Mouse (Mus musculus): ENCODE results near the gene Mpst. TPM values are rescaled to one million over a fixed set of nuclear protein-coding genes. Genes with fewer than 3 reads are reported as not detected.

The Mpst gene
- polyA plus RNA-seq, 1 experiment from 2014 or later: 2.1 TPM

Other genes starting within 250 kb of the Mpst start
- 101 and 106 TPM in 2 replicates for gene Ift27, start 232.3 kb upstream of the Mpst start, polyA plus RNA-seq (2016; fragmentation: Nextera tagmentation; extraction: Ambion mirVana)
- 0.43 and 1.1 TPM in 2 replicates for gene Pvalb, start 200.0 kb upstream of the Mpst start, polyA plus RNA-seq (2016; fragmentation: Nextera tagmentation; extraction: Ambion mirVana)
- 3.4 and 4.6 TPM in 2 replicates for gene Ncf4, start 161.6 kb upstream of the Mpst start, polyA plus RNA-seq (2016; fragmentation: Nextera tagmentation; extraction: Ambion mirVana)
- 0.10 and 0.22 TPM in 2 replicates for gene Csf2rb2, start 100.7 kb upstream of the Mpst start, polyA plus RNA-seq (2016; fragmentation: Nextera tagmentation; extraction: Ambion mirVana)
- gene Csf2rb, start 80.7 kb upstream of the Mpst start, polyA plus RNA-seq (2016; fragmentation: Nextera tagmentation; extraction: Ambion mirVana): 1.2 TPM in 2 replicates
- gene Tex33, start 10.5 kb upstream of the Mpst start, polyA plus RNA-seq (2016; fragmentation: Nextera tagmentation; extraction: Ambion mirVana): not detected in 2 replicates
- gene Tst, start 509 bp upstream of the Mpst start, polyA plus RNA-seq (2016; fragmentation: Nextera tagmentation; extraction: Ambion mirVana): 7.6 and 9.2 TPM in 2 replicates
- gene Kctd17, start 22.1 kb downstream of the Mpst start, polyA plus RNA-seq (2016; fragmentation: Nextera tagmentation; extraction: Ambion mirVana): 88.1 and 91.9 TPM in 2 replicates
- gene Tmprss6, start 62.2 kb downstream of the Mpst start, polyA plus RNA-seq (2016; fragmentation: Nextera tagmentation; extraction: Ambion mirVana): 0.71 TPM in 1 of 2 replicates, not detected in the other
- gene Il2rb, start 88.9 kb downstream of the Mpst start, polyA plus RNA-seq (2016; fragmentation: Nextera tagmentation; extraction: Ambion mirVana): not detected in 2 replicates
- gene C1qtnf6, start 125.0 kb downstream of the Mpst start, polyA plus RNA-seq (2016; fragmentation: Nextera tagmentation; extraction: Ambion mirVana): 7.1 and 8.7 TPM in 2 replicates
- gene Sstr3, start 138.3 kb downstream of the Mpst start, polyA plus RNA-seq (2016; fragmentation: Nextera tagmentation; extraction: Ambion mirVana): 0.18 and 0.24 TPM in 2 replicates
- gene Rac2, start 166.4 kb downstream of the Mpst start, polyA plus RNA-seq (2016; fragmentation: Nextera tagmentation; extraction: Ambion mirVana): 7.7 and 9.0 TPM in 2 replicates
- gene Cyth4, start 190.6 kb downstream of the Mpst start, polyA plus RNA-seq (2016; fragmentation: Nextera tagmentation; extraction: Ambion mirVana): 6.4 and 6.6 TPM in 2 replicates

All from neural tube, embryonic 12.5 days (tissue).